Comparison of ENCODE assay signal across 24 mouse cellular contexts in genomic region chr8:94441686-94442085, GRCm38 (mm10). TPM values are rescaled to one million over a fixed set of nuclear protein-coding genes. Genes with fewer than 3 reads are reported as not detected.
DNase-seq lines count a peak whose midpoint lies in the region; ATAC-seq and TF ChIP-seq lines count a peak whose summit lies in the region.
"Had no signal": no experiment of that assay in that cellular context is flagged by ENCODE, and none has a peak within 500 bp of the region (broad histone marks: within the 10 kb centered on the region; RNA-seq: fewer than 3 reads in every experiment).

No protein-coding gene starts in this region.

- H3K9me3 ChIP-seq in CH12.LX (replicated peaks; ENCODE audit: low read length), result no peaks in the 10 kb centered on the region
- H3K9me3 ChIP-seq in midbrain, embryonic 11.5 days (ENCODE audit: control insufficient read depth, low read length), result no peaks in the 10 kb centered on the region
- H3K9me3 ChIP-seq: G1E had no signal

- H3K4me1 ChIP-seq in CH12.LX (ENCODE audit: control insufficient read depth in 1 of 2, insufficient read depth in 2 of 2), result peaks cover 31 to 87% of the 10 kb centered on the region in 2 experiments
- no peaks in the 10 kb centered on the region for H3K4me1 ChIP-seq in midbrain, embryonic 11.5 days (ENCODE audit: control insufficient read depth, insufficient read depth, low read length)

- H3K4me2 ChIP-seq in CH12.LX (ENCODE audit: insufficient read depth, low read depth, poor library complexity, severe bottlenecking), result peak overlapping the region; percentile 58
- H3K4me2 ChIP-seq in midbrain, embryonic 11.5 days, result no peak overlapping the region

- no peak for TF ChIP-seq RAD21 in CH12.LX (IDR thresholded peaks at IDR 0.05; ENCODE audit: low read depth, low read length)

- peak overlapping the region; percentile 77 for H3K27ac ChIP-seq in CH12.LX (ENCODE audit: insufficient read depth, low read depth)
- no peak overlapping the region for H3K27ac ChIP-seq in midbrain, embryonic 11.5 days (ENCODE audit: low read depth, low read length)

- H3K9ac ChIP-seq in CH12.LX (ENCODE audit: insufficient read depth, low read depth), result peak overlapping the region; percentile 30; the same call in 1 of the 2 replicates
- H3K9ac ChIP-seq in midbrain, embryonic 11.5 days (ENCODE audit: low read length), result no peak overlapping the region

- in situ Hi-C loops in CH12.LX (cut with MboI; ENCODE audit: low pct_ligation_motif_present, low pct_unique_long_range_greater_than_20kb, low sequenced_read_pairs), result no loop called here

- dilution Hi-C loops in CH12.LX (cut with MboI; ENCODE audit: extremely low pct_ligation_motif_present, extremely low pct_unique_long_range_greater_than_20kb, low sequenced_read_pairs), result no loop called here

- no peak for TF ChIP-seq CTCF in CH12.LX (conservative IDR thresholded peaks at IDR 0.05 in 1 of 2, IDR thresholded peaks at IDR 0.05 in 1 of 2; ENCODE audit: low read depth in 2 of 2, low read length in 2 of 2)

- TF ChIP-seq POLR2A in CH12.LX (IDR thresholded peaks at IDR 0.05; ENCODE audit: low read depth, low read length), result no peak

- peak; percentile 25 for DNase-seq in heart, adult 11 months
- no peak for DNase-seq in heart, postnatal 4 days
- peak; percentile 68 for DNase-seq in A20 (ENCODE audit: low read depth, low spot score)
- DNase-seq in CH12.LX (ENCODE audit: extremely low read depth), result peak; percentile 69
- DNase-seq in splenic B cell, adult 2 months (ENCODE audit: low read depth, low spot score), result peak; percentile 19
- no peak for DNase-seq in layer of hippocampus, postnatal 14 days (ENCODE audit: low spot score in 2 of 2)
- DNase-seq in midbrain, embryonic 11.5 days (ENCODE audit: low spot score, missing footprints), result no peak
- DNase-seq in thymus, postnatal 36 days, result no peak
- DNase-seq: adrenal gland, adult 2 months; adrenal gland, adult 8-10 months; adrenal gland, postnatal 10 days; adrenal gland, postnatal 14 days; adrenal gland, postnatal 25 days; adrenal gland, postnatal 36 days; B cell, adult 2 months; cerebellum, adult 11 months; cerebellum, adult 11-12 months; cerebellum, adult 18-20 months; cerebellum, adult 2 months had no signal

- peak; percentile 93 for TF ChIP-seq EP300 in CH12.LX (IDR thresholded peaks at IDR 0.05; ENCODE audit: low read length)

- H3K36me3 ChIP-seq in CH12.LX (replicated peaks in 1 of 2; ENCODE audit: control insufficient read depth in 1 of 2, insufficient read depth in 1 of 2, low read length in 1 of 2), result peaks cover 8 to 33% of the 10 kb centered on the region in 2 experiments
- no peaks in the 10 kb centered on the region for H3K36me3 ChIP-seq in splenic B cell, adult 2 months (ENCODE audit: control insufficient read depth, insufficient read depth, low read length, poor library complexity, severe bottlenecking)
- no peaks in the 10 kb centered on the region for H3K36me3 ChIP-seq in midbrain, embryonic 11.5 days (ENCODE audit: control insufficient read depth, insufficient read depth, low read length)
- H3K36me3 ChIP-seq: G1E had no signal

- no peak overlapping the region for H3K4me3 ChIP-seq in CH12.LX (replicated peaks in 1 of 3; ENCODE audit: low read depth in 2 of 3, low read length in 2 of 3, poor library complexity in 1 of 3)
- no peak overlapping the region for H3K4me3 ChIP-seq in midbrain, embryonic 11.5 days (ENCODE audit: low read depth, low read length)

- peaks cover 82% of the 10 kb centered on the region for H3K79me2 ChIP-seq in CH12.LX (replicated peaks; ENCODE audit: control insufficient read depth, extremely low read depth, insufficient read depth, poor library complexity, severe bottlenecking)

- no peak for ATAC-seq in midbrain, embryonic 11.5 days (ENCODE audit: low FRiP score)
- ATAC-seq: activated CD4-positive, CD25-positive, alpha-beta regulatory T cell, adult 4 months; CD4-positive, CD25-positive, alpha-beta regulatory T cell, adult 4 months; Patski had no signal

- H3K27me3 ChIP-seq in CH12.LX (replicated peaks), result no peaks in the 10 kb centered on the region
- H3K27me3 ChIP-seq in splenic B cell, adult 2 months (ENCODE audit: control insufficient read depth, insufficient read depth, low read length, poor library complexity, severe bottlenecking), result no peaks in the 10 kb centered on the region
- H3K27me3 ChIP-seq in midbrain, embryonic 11.5 days (ENCODE audit: control insufficient read depth, insufficient read depth, low read length), result no peaks in the 10 kb centered on the region

- WGBS in midbrain, embryonic 11.5 days, result 85% methylated on average over 1 of the region's 1 CpGs

TF ChIP-seq in CH12.LX, 34 proteins besides CTCF, POLR2A, EP300 and RAD21:
- TF ChIP-seq MAZ (IDR thresholded peaks at IDR 0.05; ENCODE audit: low read depth, low read length) (no peak), CHD1 (IDR thresholded peaks at IDR 0.05; ENCODE audit: low read depth, low read length) (no peak), RCOR1 (conservative IDR thresholded peaks at IDR 0.05; ENCODE audit: low read depth, low read length) (no peak), HCFC1 (IDR thresholded peaks at IDR 0.05; ENCODE audit: low read depth, low read length) (no peak), POLR2AphosphoS2 (IDR thresholded peaks at IDR 0.05; ENCODE audit: low read depth, low read length) (no peak), MAFK (IDR thresholded peaks at IDR 0.05; ENCODE audit: insufficient replicate concordance, low read length) (no peak), ZNF384 (IDR thresholded peaks at IDR 0.05; ENCODE audit: low read depth, low read length) (no peak), USF1 (IDR thresholded peaks at IDR 0.05; ENCODE audit: low read depth, low read length) (no peak), SMC3 (IDR thresholded peaks at IDR 0.05; ENCODE audit: low read depth, low read length) (no peak), ZMIZ1 (IDR thresholded peaks at IDR 0.05; ENCODE audit: low read depth, low read length) (no peak), CHD2 (IDR thresholded peaks at IDR 0.05; ENCODE audit: low read length) (peak; percentile 61; the same call in 1 of the 2 replicates), JUND (conservative IDR thresholded peaks at IDR 0.05; ENCODE audit: low read depth, low read length) (peak; percentile 51), JUN (IDR thresholded peaks at IDR 0.05; ENCODE audit: insufficient read depth, low read depth, low read length) (peak; percentile 69), E2F4 (IDR thresholded peaks at IDR 0.05; ENCODE audit: insufficient replicate concordance, low read depth, low read length) (no peak), IRF4 (IDR thresholded peaks at IDR 0.05; ENCODE audit: low read depth, low read length) (peak; percentile 83), MEF2A (IDR thresholded peaks at IDR 0.05; ENCODE audit: borderline replicate concordance, low read depth, low read length) (peak; percentile 55; the same call in 1 of the 2 replicates), ELF1 (IDR thresholded peaks at IDR 0.05; ENCODE audit: low read depth, low read length) (no peak), TCF12 (IDR thresholded peaks at IDR 0.05; ENCODE audit: low read depth, low read length) (peak; percentile 79), UBTF (IDR thresholded peaks at IDR 0.05; ENCODE audit: low read depth, low read length) (no peak), PAX5 (IDR thresholded peaks at IDR 0.05; ENCODE audit: low read length) (no peak), USF2 (conservative IDR thresholded peaks at IDR 0.05; ENCODE audit: low read depth, low read length) (no peak), ZKSCAN1 (IDR thresholded peaks at IDR 0.05; ENCODE audit: borderline replicate concordance, low read depth, low read length) (no peak), NELFE (IDR thresholded peaks at IDR 0.05; ENCODE audit: low read depth, low read length) (no peak), NRF1 (IDR thresholded peaks at IDR 0.05; ENCODE audit: low read depth, low read length) (no peak), TBP (conservative IDR thresholded peaks at IDR 0.05; ENCODE audit: low read depth, low read length) (no peak), MYC (IDR thresholded peaks at IDR 0.05; ENCODE audit: low read depth, low read length) (no peak), SIN3A (IDR thresholded peaks at IDR 0.05; ENCODE audit: low read length) (no peak; the same call in 1 of the 2 replicates), MXI1 (IDR thresholded peaks at IDR 0.05; ENCODE audit: low read depth, low read length) (no peak), ETS1 (conservative IDR thresholded peaks at IDR 0.05; ENCODE audit: low read depth, low read length) (peak; percentile 59), KAT2A (IDR thresholded peaks at IDR 0.05; ENCODE audit: insufficient replicate concordance, low read length) (no peak)
TF ChIP-seq in CH12.LX: peak in this region for 7.

RNA-seq across cellular contexts. Expression of gene Nlrc5, which starts 7.5 kb away (rescaled TPM):
- total RNA-seq in heart, postnatal 4 days (2021), result under 1 TPM; 0.72 to 0.76 TPM
- total RNA-seq in CH12.LX (2012; rRNA removed), result 58.6 and 73.0 TPM in 2 replicates
- 58.1 and 60.2 TPM in 2 replicates for total RNA-seq in CH12.LX (2014; rRNA removed)
- polyA plus RNA-seq in CH12.LX (2012; ENCODE audit: insufficient read length, low read depth), result 72.5 and 75.2 TPM in 2 replicates
- total RNA-seq in layer of hippocampus, postnatal 14 days (2021), result under 1 TPM; 0.35 to 0.45 TPM
- 0.23 TPM in 1 of 2 replicates, not detected in the other for polyA plus RNA-seq in midbrain, embryonic 11.5 days (2014; fragmentation: Nextera tagmentation; extraction: Ambion mirVana)
- total RNA-seq: MEL had no signal

RNA-seq across cellular contexts. Expression of gene Herpud1, which starts 55.4 kb away (rescaled TPM):
- total RNA-seq in heart, postnatal 4 days (2021), result 10 to 100 TPM; 56.6 to 66.4 TPM
- total RNA-seq in CH12.LX (2012; rRNA removed) (172 and 206 TPM in 2 replicates), CH12.LX (2014; rRNA removed) (243 and 257 TPM in 2 replicates)
- polyA plus RNA-seq in CH12.LX (2012; ENCODE audit: insufficient read length, low read depth), result 116 and 124 TPM in 2 replicates
- total RNA-seq in layer of hippocampus, postnatal 14 days (2021), result 10 to 100 TPM; 43.9 to 56.6 TPM
- 56.8 and 60.4 TPM in 2 replicates for polyA plus RNA-seq in midbrain, embryonic 11.5 days (2014; fragmentation: Nextera tagmentation; extraction: Ambion mirVana)

Comparison
In these comparisons a context has a peak if more than half of its experiments do, and no peak if none do; other contexts are left out.
1. DNase-seq: peak in heart, adult 11 months (single experiment), A20 (single experiment), CH12.LX (single experiment) and splenic B cell, adult 2 months (single experiment); none in heart, postnatal 4 days (single experiment), layer of hippocampus, postnatal 14 days (0 of 2), midbrain, embryonic 11.5 days (single experiment) and thymus, postnatal 36 days (0 of 2).
2. RNA of gene Nlrc5, which starts 7.5 kb away (total RNA-seq): 58.1 to 73.0 TPM in CH12.LX; 0.72 to 0.76 TPM in heart, postnatal 4 days and 0.35 to 0.45 TPM in layer of hippocampus, postnatal 14 days; every median in the first group is over 10 times any median in the second.